Mouse (Mus musculus): ENCODE measurements around the gene Setd7. TPM values are rescaled to one million over a fixed set of nuclear protein-coding genes. Genes with fewer than 3 reads are reported as not detected.
A peak's percentile ranks its signal among the peaks of the same experiment; 100 is the strongest.

The Setd7 gene
- polyA plus RNA-seq, 1 experiment from 2014 or later, result 3.6 TPM

- H3K9ac ChIP-seq, result no peak overlapping the region; the same call in 1 of the 2 replicates
- H3K4me3 ChIP-seq, result no peak overlapping the region
- no peaks in the 10 kb centered on the region for H3K27me3 ChIP-seq (replicated peaks)
- ATAC-seq (ENCODE audit: insufficient number of reproducible peaks, low FRiP score), result peak; percentile 57; the same call in 1 of the 2 replicates
- H3K27ac ChIP-seq (ENCODE audit: poor library complexity, severe bottlenecking), result no peak overlapping the region; the same call in 1 of the 2 replicates
- 75% methylated on average over 12 of the region's 12 CpGs for WGBS
- H3K4me1 ChIP-seq (replicated peaks), result peaks cover 6% of the 10 kb centered on the region; the same call in 1 of the 2 replicates
- H3K9me3 ChIP-seq (replicated peaks), result no peaks in the 10 kb centered on the region
- peaks cover 46% of the 10 kb centered on the region for H3K36me3 ChIP-seq
- no peak overlapping the region for H3K4me2 ChIP-seq
These were observed 42.6 kb downstream of the Setd7 start for GRCm38 (mm10) chr3:51517878-51518762.

GRCm38 (mm10) chr3:51517467-51517866 lies 43.2 kb downstream of the Setd7 start:
- no peak overlapping the region for H3K27ac ChIP-seq (ENCODE audit: poor library complexity, severe bottlenecking)
- H3K36me3 ChIP-seq, result peaks cover 40% of the 10 kb centered on the region
- no peak overlapping the region for H3K4me3 ChIP-seq
- ATAC-seq (ENCODE audit: insufficient number of reproducible peaks, low FRiP score), result no peak
- peaks cover 6% of the 10 kb centered on the region; the same call in 1 of the 2 replicates for H3K4me1 ChIP-seq (replicated peaks)
- H3K27me3 ChIP-seq (replicated peaks), result no peaks in the 10 kb centered on the region
- no peaks in the 10 kb centered on the region for H3K9me3 ChIP-seq (replicated peaks)
- 87% methylated on average over 4 of the region's 4 CpGs for WGBS
- no peak overlapping the region for H3K9ac ChIP-seq
- H3K4me2 ChIP-seq, result no peak overlapping the region

- no peaks in the 10 kb centered on the region for H3K4me1 ChIP-seq (replicated peaks)
- no peaks in the 10 kb centered on the region for H3K9me3 ChIP-seq (replicated peaks)
- WGBS, result 89% methylated on average over 5 of the region's 5 CpGs
- no peak overlapping the region for H3K4me3 ChIP-seq
- no peaks in the 10 kb centered on the region for H3K27me3 ChIP-seq (replicated peaks)
- no peak overlapping the region for H3K4me2 ChIP-seq
- no peak for ATAC-seq (ENCODE audit: insufficient number of reproducible peaks, low FRiP score)
- H3K36me3 ChIP-seq, result peaks cover 3% of the 10 kb centered on the region; the same call in 1 of the 2 replicates
- H3K9ac ChIP-seq, result no peak overlapping the region
- no peak overlapping the region for H3K27ac ChIP-seq (ENCODE audit: poor library complexity, severe bottlenecking)
These were observed 48.7 kb downstream of the Setd7 start for GRCm38 (mm10) chr3:51511983-51512382.

GRCm38 (mm10) chr3:51510903-51511302 lies 49.8 kb downstream of the Setd7 start:
- WGBS, result 25% methylated on average over 8 of the region's 8 CpGs
- Histone ChIP-seq H3K9ac (no peak overlapping the region), H3K4me1 (replicated peaks) (no peaks in the 10 kb centered on the region), H3K36me3 (peaks cover 3% of the 10 kb centered on the region; the same call in 1 of the 2 replicates), H3K4me2 (peak overlapping the region; percentile 42), H3K4me3 (no peak overlapping the region), H3K27me3 (replicated peaks) (no peaks in the 10 kb centered on the region), H3K27ac (ENCODE audit: poor library complexity, severe bottlenecking) (no peak overlapping the region), H3K9me3 (replicated peaks) (no peaks in the 10 kb centered on the region)
- ATAC-seq (ENCODE audit: insufficient number of reproducible peaks, low FRiP score), result 0 out of 2 replicates have a peak, but pooled peaks have one; percentile 39

- 70% methylated on average over 19 of the region's 19 CpGs for WGBS
- Histone ChIP-seq H3K27ac (ENCODE audit: poor library complexity, severe bottlenecking) (no peak overlapping the region), H3K27me3 (replicated peaks) (no peaks in the 10 kb centered on the region), H3K36me3 (no peaks in the 10 kb centered on the region), H3K4me3 (no peak overlapping the region), H3K9ac (no peak overlapping the region), H3K9me3 (replicated peaks) (no peaks in the 10 kb centered on the region), H3K4me1 (replicated peaks) (0 out of 2 replicates have a peak, but pooled peaks cover 4% of the 10 kb centered on the region), H3K4me2 (no peak overlapping the region)
- no peak for ATAC-seq (ENCODE audit: insufficient number of reproducible peaks, low FRiP score)
These were observed 55.2 kb downstream of the Setd7 start for GRCm38 (mm10) chr3:51505465-51505864.

- ATAC-seq (ENCODE audit: insufficient number of reproducible peaks, low FRiP score), result no peak
- Histone ChIP-seq H3K27me3 (replicated peaks) (no peaks in the 10 kb centered on the region), H3K36me3 (no peaks in the 10 kb centered on the region), H3K4me2 (no peak overlapping the region), H3K4me3 (no peak overlapping the region), H3K9me3 (replicated peaks) (no peaks in the 10 kb centered on the region), H3K9ac (no peak overlapping the region), H3K27ac (ENCODE audit: poor library complexity, severe bottlenecking) (no peak overlapping the region), H3K4me1 (replicated peaks) (0 out of 2 replicates have a peak, but pooled peaks cover 4% of the 10 kb centered on the region)
- WGBS, result 79% methylated on average over 11 of the region's 11 CpGs
These were observed 56.2 kb downstream of the Setd7 start for GRCm38 (mm10) chr3:51504385-51504952.

GRCm38 (mm10) chr3:51499876-51500275 lies 60.8 kb downstream of the Setd7 start:
- no peak for ATAC-seq (ENCODE audit: insufficient number of reproducible peaks, low FRiP score)
- no peak overlapping the region for H3K4me2 ChIP-seq
- H3K27me3 ChIP-seq (replicated peaks), result no peaks in the 10 kb centered on the region
- no peaks in the 10 kb centered on the region for H3K4me1 ChIP-seq (replicated peaks)
- WGBS, result 85% methylated on average over 4 of the region's 4 CpGs
- no peak overlapping the region for H3K9ac ChIP-seq
- H3K36me3 ChIP-seq, result peaks cover 10% of the 10 kb centered on the region
- no peak overlapping the region for H3K27ac ChIP-seq (ENCODE audit: poor library complexity, severe bottlenecking)
- H3K4me3 ChIP-seq, result no peak overlapping the region
- no peaks in the 10 kb centered on the region for H3K9me3 ChIP-seq (replicated peaks)

GRCm38 (mm10) chr3:51498659-51499058 lies 62.0 kb downstream of the Setd7 start:
- H3K27ac ChIP-seq (ENCODE audit: poor library complexity, severe bottlenecking), result no peak overlapping the region
- peaks cover 17% of the 10 kb centered on the region for H3K36me3 ChIP-seq
- no peak for ATAC-seq (ENCODE audit: insufficient number of reproducible peaks, low FRiP score)
- H3K9ac ChIP-seq, result no peak overlapping the region
- H3K4me1 ChIP-seq (replicated peaks), result peaks cover 4% of the 10 kb centered on the region
- H3K4me2 ChIP-seq, result no peak overlapping the region
- H3K9me3 ChIP-seq (replicated peaks), result no peaks in the 10 kb centered on the region
- no peak overlapping the region for H3K4me3 ChIP-seq
- no peaks in the 10 kb centered on the region for H3K27me3 ChIP-seq (replicated peaks)
- 54% methylated on average over 5 of the region's 5 CpGs for WGBS

- Histone ChIP-seq H3K27me3 (replicated peaks) (no peaks in the 10 kb centered on the region), H3K4me3 (no peak overlapping the region), H3K9ac (no peak overlapping the region), H3K36me3 (peaks cover 24% of the 10 kb centered on the region), H3K9me3 (replicated peaks) (no peaks in the 10 kb centered on the region), H3K4me2 (no peak overlapping the region), H3K27ac (ENCODE audit: poor library complexity, severe bottlenecking) (no peak overlapping the region), H3K4me1 (replicated peaks) (peaks cover 11% of the 10 kb centered on the region)
- WGBS, result 89% methylated on average over 1 of the region's 1 CpGs
- no peak for ATAC-seq (ENCODE audit: insufficient number of reproducible peaks, low FRiP score)
These were observed 62.7 kb downstream of the Setd7 start for GRCm38 (mm10) chr3:51497978-51498377.

GRCm38 (mm10) chr3:51495646-51496045 lies 65.0 kb downstream of the Setd7 start:
- 90% methylated on average over 9 of the region's 9 CpGs for WGBS
- peaks cover 13% of the 10 kb centered on the region for H3K4me1 ChIP-seq (replicated peaks)

GRCm38 (mm10) chr3:51494466-51494865 lies 66.2 kb downstream of the Setd7 start:
- H3K9me3 ChIP-seq (replicated peaks), result no peaks in the 10 kb centered on the region
- no peaks in the 10 kb centered on the region for H3K27me3 ChIP-seq (replicated peaks)
- 91% methylated on average over 2 of the region's 2 CpGs for WGBS
- no peak overlapping the region for H3K4me3 ChIP-seq
- ATAC-seq (ENCODE audit: insufficient number of reproducible peaks, low FRiP score), result no peak
- no peak overlapping the region for H3K4me2 ChIP-seq
- peaks cover 13% of the 10 kb centered on the region for H3K4me1 ChIP-seq (replicated peaks)
- no peak overlapping the region for H3K27ac ChIP-seq (ENCODE audit: poor library complexity, severe bottlenecking)
- H3K36me3 ChIP-seq, result peaks cover 27% of the 10 kb centered on the region
- H3K9ac ChIP-seq, result no peak overlapping the region

More at GRCm38 (mm10) chr3:51495646-51496045, 65.0 kb downstream of the Setd7 start:
- H3K4me2 ChIP-seq, result no peak overlapping the region
- H3K4me3 ChIP-seq, result no peak overlapping the region
- no peaks in the 10 kb centered on the region for H3K9me3 ChIP-seq (replicated peaks)
- no peak overlapping the region for H3K9ac ChIP-seq
- no peak overlapping the region for H3K27ac ChIP-seq (ENCODE audit: poor library complexity, severe bottlenecking)
- ATAC-seq (ENCODE audit: insufficient number of reproducible peaks, low FRiP score), result no peak
- H3K36me3 ChIP-seq, result peaks cover 27% of the 10 kb centered on the region
- no peaks in the 10 kb centered on the region for H3K27me3 ChIP-seq (replicated peaks)
